Mouse (Mus musculus): ENCODE measurements around the gene 4933427D14Rik. TPM values are rescaled to one million over a fixed set of nuclear protein-coding genes. Genes with fewer than 3 reads are reported as not detected.

Gene 4933427D14Rik
- polyA plus RNA-seq (2015; fragmentation: Nextera tagmentation; extraction: Ambion mirVana): 18.1 and 18.3 TPM in 2 replicates

GRCm38 (mm10) chr11:72207204-72207833, at the start of gene 4933427D14Rik, which contains the start of gene Txndc17:
Gene 4933427D14Rik (minus strand): TSS chr11:72207459.
Gene Txndc17 (plus strand): TSS chr11:72207547.
- Histone ChIP-seq H3K4me3 (peak within 1 kb of the TSS; percentile 89), H3K36me3 (peaks cover 31% of the 10 kb centered on the region), H3K4me1 (peaks cover 28% of the 10 kb centered on the region), H3K9me3 (no peaks in the 10 kb centered on the region), H3K27me3 (no peaks in the 10 kb centered on the region), H3K4me2 (replicated peaks) (peak within 1 kb of the TSS; percentile 94), H3K27ac (peak within 1 kb of the TSS; percentile 76), H3K9ac (peak within 1 kb of the TSS; percentile 90)
- ATAC-seq (ENCODE audit: low FRiP score, low read depth): peak; percentile 96
- WGBS: under 1% methylated on average over 42 of the region's 42 CpGs

GRCm38 (mm10) chr11:72256441-72256840, 49.2 kb upstream of the 4933427D14Rik start:
- no peak overlapping the region for H3K9ac ChIP-seq
- no peak overlapping the region for H3K4me2 ChIP-seq (replicated peaks)
- 80% methylated on average over 2 of the region's 2 CpGs for WGBS
- ATAC-seq (ENCODE audit: low FRiP score, low read depth): no peak
- H3K4me1 ChIP-seq: no peaks in the 10 kb centered on the region
- H3K27ac ChIP-seq: no peak overlapping the region
- no peak overlapping the region for H3K4me3 ChIP-seq
- H3K36me3 ChIP-seq: no peaks in the 10 kb centered on the region
- H3K9me3 ChIP-seq: no peaks in the 10 kb centered on the region
- H3K27me3 ChIP-seq: no peaks in the 10 kb centered on the region

GRCm38 (mm10) chr11:72255629-72256028, 48.4 kb upstream of the 4933427D14Rik start:
- no peak for ATAC-seq (ENCODE audit: low FRiP score, low read depth)
- WGBS: 89% methylated on average over 4 of the region's 4 CpGs

GRCm38 (mm10) chr11:72245196-72245753, 38.0 kb upstream of the 4933427D14Rik start:
- H3K9me3 ChIP-seq: no peaks in the 10 kb centered on the region
- H3K9ac ChIP-seq: no peak overlapping the region
- WGBS: 49% methylated on average over 8 of the region's 8 CpGs
- H3K36me3 ChIP-seq: no peaks in the 10 kb centered on the region
- H3K4me1 ChIP-seq: no peaks in the 10 kb centered on the region
- no peak overlapping the region for H3K4me2 ChIP-seq (replicated peaks)
- no peak overlapping the region for H3K4me3 ChIP-seq
- ATAC-seq (ENCODE audit: low FRiP score, low read depth): no peak
- no peak overlapping the region for H3K27ac ChIP-seq
- H3K27me3 ChIP-seq: peaks cover 6% of the 10 kb centered on the region; the same call in 1 of the 2 replicates

More at GRCm38 (mm10) chr11:72255629-72256028, 48.4 kb upstream of the 4933427D14Rik start:
- H3K36me3 ChIP-seq: no peaks in the 10 kb centered on the region
- H3K27ac ChIP-seq: no peak overlapping the region
- H3K27me3 ChIP-seq: 0 out of 2 replicates have a peak, but pooled peaks cover under 1% of the 10 kb centered on the region
- H3K4me2 ChIP-seq (replicated peaks): no peak overlapping the region
- H3K4me1 ChIP-seq: no peaks in the 10 kb centered on the region
- H3K9ac ChIP-seq: no peak overlapping the region
- no peak overlapping the region for H3K4me3 ChIP-seq
- H3K9me3 ChIP-seq: no peaks in the 10 kb centered on the region

- H3K36me3 ChIP-seq: no peaks in the 10 kb centered on the region
- no peak overlapping the region for H3K27ac ChIP-seq
- H3K9ac ChIP-seq: no peak overlapping the region
- 73% methylated on average over 4 of the region's 4 CpGs for WGBS
- no peaks in the 10 kb centered on the region for H3K9me3 ChIP-seq
- no peak overlapping the region for H3K4me2 ChIP-seq (replicated peaks)
- no peaks in the 10 kb centered on the region for H3K27me3 ChIP-seq
- no peak overlapping the region for H3K4me3 ChIP-seq
- no peaks in the 10 kb centered on the region for H3K4me1 ChIP-seq
- ATAC-seq (ENCODE audit: low FRiP score, low read depth): no peak
Measured at GRCm38 (mm10) chr11:72240062-72240860, 33.0 kb upstream of the 4933427D14Rik start.

- H3K9me3 ChIP-seq: no peaks in the 10 kb centered on the region
- H3K27ac ChIP-seq: no peak overlapping the region
- no peaks in the 10 kb centered on the region for H3K4me1 ChIP-seq
- no peak overlapping the region for H3K4me3 ChIP-seq
- WGBS: 60% methylated on average over 5 of the region's 5 CpGs
- H3K27me3 ChIP-seq: no peaks in the 10 kb centered on the region
- no peak overlapping the region for H3K4me2 ChIP-seq (replicated peaks)
- no peak for ATAC-seq (ENCODE audit: low FRiP score, low read depth)
- no peak overlapping the region for H3K9ac ChIP-seq
- H3K36me3 ChIP-seq: no peaks in the 10 kb centered on the region
Measured at GRCm38 (mm10) chr11:72234013-72234412, 26.8 kb upstream of the 4933427D14Rik start.

- Histone ChIP-seq H3K27me3 (no peaks in the 10 kb centered on the region), H3K4me1 (no peaks in the 10 kb centered on the region), H3K9me3 (no peaks in the 10 kb centered on the region), H3K4me2 (replicated peaks) (no peak overlapping the region), H3K9ac (no peak overlapping the region), H3K36me3 (no peaks in the 10 kb centered on the region), H3K4me3 (no peak overlapping the region), H3K27ac (no peak overlapping the region)
- no peak for ATAC-seq (ENCODE audit: low FRiP score, low read depth)
- WGBS: 57% methylated on average over 1 of the region's 1 CpGs
Measured at GRCm38 (mm10) chr11:72232991-72233390, 25.7 kb upstream of the 4933427D14Rik start.

GRCm38 (mm10) chr11:72232068-72232467, 24.8 kb upstream of the 4933427D14Rik start:
- Histone ChIP-seq H3K9ac (no peak overlapping the region), H3K36me3 (no peaks in the 10 kb centered on the region), H3K4me2 (replicated peaks) (no peak overlapping the region), H3K27me3 (no peaks in the 10 kb centered on the region), H3K4me1 (no peaks in the 10 kb centered on the region), H3K9me3 (no peaks in the 10 kb centered on the region), H3K4me3 (no peak overlapping the region), H3K27ac (no peak overlapping the region)
- WGBS: 80% methylated on average over 7 of the region's 7 CpGs
- ATAC-seq (ENCODE audit: low FRiP score, low read depth): no peak

GRCm38 (mm10) chr11:72228513-72228912, 21.3 kb upstream of the 4933427D14Rik start:
- Histone ChIP-seq H3K27me3 (no peaks in the 10 kb centered on the region), H3K4me3 (no peak overlapping the region), H3K9me3 (no peaks in the 10 kb centered on the region), H3K27ac (no peak overlapping the region), H3K4me2 (replicated peaks) (no peak overlapping the region), H3K9ac (no peak overlapping the region), H3K36me3 (no peaks in the 10 kb centered on the region), H3K4me1 (no peaks in the 10 kb centered on the region)
- 87% methylated on average over 4 of the region's 4 CpGs for WGBS
- ATAC-seq (ENCODE audit: low FRiP score, low read depth): no peak

GRCm38 (mm10) chr11:72226901-72227300, 19.6 kb upstream of the 4933427D14Rik start:
- Histone ChIP-seq H3K4me2 (replicated peaks) (no peak overlapping the region), H3K36me3 (no peaks in the 10 kb centered on the region), H3K4me1 (no peaks in the 10 kb centered on the region), H3K27me3 (no peaks in the 10 kb centered on the region), H3K9me3 (no peaks in the 10 kb centered on the region), H3K4me3 (no peak overlapping the region), H3K9ac (no peak overlapping the region), H3K27ac (no peak overlapping the region)
- ATAC-seq (ENCODE audit: low FRiP score, low read depth): no peak
- WGBS: 79% methylated on average over 6 of the region's 6 CpGs

GRCm38 (mm10) chr11:72226020-72226791, 18.9 kb upstream of the 4933427D14Rik start:
- no peak for ATAC-seq (ENCODE audit: low FRiP score, low read depth)
- no peaks in the 10 kb centered on the region for H3K4me1 ChIP-seq
- H3K4me3 ChIP-seq: no peak overlapping the region
- H3K27ac ChIP-seq: no peak overlapping the region
- no peak overlapping the region for H3K4me2 ChIP-seq (replicated peaks)
- no peaks in the 10 kb centered on the region for H3K9me3 ChIP-seq
- H3K9ac ChIP-seq: no peak overlapping the region
- H3K27me3 ChIP-seq: no peaks in the 10 kb centered on the region
- 76% methylated on average over 10 of the region's 10 CpGs for WGBS
- H3K36me3 ChIP-seq: no peaks in the 10 kb centered on the region
